Mouse (Mus musculus) embryonic facial prominence, embryonic 10.5 days (tissue): Measurements from ENCODE around the gene Zfp629. TPM values are rescaled to one million over a fixed set of nuclear protein-coding genes. Genes with fewer than 3 reads are reported as not detected.

ENCODE experiments used
- DNase-seq: peaks from one replicate; pipeline ENCODE4 v3.0.0-alpha.2; 2017; ENCODE audit warnings: low spot score
- H3K27ac ChIP-seq: fragments of 300-500 bp; sonication (generic); replicated peaks from 2 replicates; pipeline ENCODE4 v1.5.1; 2016; ENCODE audit warnings: mild to moderate bottlenecking
- H3K27me3 ChIP-seq: fragments of 300-500 bp; sonication (generic); replicated peaks from 2 replicates; pipeline ENCODE4 v1.6.1; 2016; ENCODE audit warnings: low read depth, mild to moderate bottlenecking; ENCODE audit not compliant: poor library complexity, severe bottlenecking
- H3K36me3 ChIP-seq: fragments of 300-500 bp; sonication (generic); replicated peaks from 2 replicates; pipeline ENCODE4 v1.6.1; 2016; ENCODE audit warnings: mild to moderate bottlenecking, moderate library complexity
- H3K4me1 ChIP-seq: fragments of 300-500 bp; sonication (generic); 2 replicates; pipeline ENCODE4 v1.6.1; 2016
- H3K4me3 ChIP-seq: fragments of 300-500 bp; sonication (generic); 2 replicates; pipeline ENCODE4 v1.5.1; 2016; ENCODE audit warnings: mild to moderate bottlenecking, moderate library complexity
- H3K9me3 ChIP-seq: fragments of 300-500 bp; sonication (generic); 2 replicates; pipeline ENCODE4 v1.6.1; 2016; ENCODE audit warnings: mild to moderate bottlenecking
- whole genome bisulfite sequencing: fragments of 180-500 bp; shearing (Covaris S2); methylation state at CpG from one replicate; pipeline ENCODE4 v1.1.7; 2016; 5-methylcytosine and 5-hydroxymethylcytosine counted together
- polyA plus RNA-seq: library from polyadenylated mRNA; unstranded; fragments of >200 nt; fragmentation: Nextera tagmentation; extraction: Ambion mirVana; gene quantifications from 2 replicates; pipeline ENCODE4 v1.2.1, GENCODE M21; 2016

Zfp629 gene
- polyA plus RNA-seq, 1 experiment from 2014 or later, result 31.6 TPM

GRCm38 (mm10) chr7:127588011-127588871 is 27.4 kb downstream of the Zfp629 start, which contains the start of the genes Ccdc189 and Rnf40:
Gene Ccdc189 (minus strand): TSS chr7:127588595.
Gene Rnf40 (plus strand): TSS chr7:127588767.
- under 1% methylated on average over 50 of the region's 50 CpGs for WGBS
- peaks cover 67% of the 10 kb centered on the region for H3K36me3 ChIP-seq

DNA sequence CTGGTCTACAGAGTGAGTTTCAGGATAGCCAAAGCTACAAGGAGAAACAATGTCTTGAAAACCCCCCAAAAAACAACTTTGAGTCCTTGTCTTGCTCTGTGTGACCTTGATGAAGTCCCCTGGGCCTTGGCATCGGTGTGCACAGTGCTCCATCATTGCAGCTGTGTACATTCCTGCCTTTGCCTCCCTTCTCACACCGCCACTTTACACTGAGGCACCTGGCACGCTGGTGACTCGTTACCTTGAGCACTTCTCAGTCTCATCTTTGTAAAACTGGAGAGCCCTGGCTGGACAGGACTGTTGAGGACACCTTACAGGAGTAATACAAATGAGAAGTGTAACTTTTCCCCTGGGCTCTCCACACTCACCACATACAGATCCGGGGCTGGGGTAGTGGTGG is 28.4 kb downstream of the Zfp629 start:
- H3K27ac ChIP-seq, result peak overlapping the region; percentile 88
- H3K9me3 ChIP-seq, result no peaks in the 10 kb centered on the region
- 73% methylated on average over 5 of the region's 5 CpGs for WGBS
- H3K27me3 ChIP-seq, result no peaks in the 10 kb centered on the region
- H3K36me3 ChIP-seq, result peaks cover 67% of the 10 kb centered on the region
- peaks cover 20% of the 10 kb centered on the region for H3K4me1 ChIP-seq
- peak overlapping the region; percentile 96 for H3K4me3 ChIP-seq
- DNase-seq, result no peak

More at GRCm38 (mm10) chr7:127588011-127588871, 27.4 kb downstream of the Zfp629 start, which contains the start of the genes Ccdc189 and Rnf40:
- Histone ChIP-seq H3K4me3 (peak within 1 kb of the TSS; percentile 96), H3K27me3 (no peaks in the 10 kb centered on the region), H3K9me3 (no peaks in the 10 kb centered on the region), H3K27ac (peak within 1 kb of the TSS; percentile 88), H3K4me1 (peaks cover 20% of the 10 kb centered on the region)
- peak; percentile 96 for DNase-seq

DNA sequence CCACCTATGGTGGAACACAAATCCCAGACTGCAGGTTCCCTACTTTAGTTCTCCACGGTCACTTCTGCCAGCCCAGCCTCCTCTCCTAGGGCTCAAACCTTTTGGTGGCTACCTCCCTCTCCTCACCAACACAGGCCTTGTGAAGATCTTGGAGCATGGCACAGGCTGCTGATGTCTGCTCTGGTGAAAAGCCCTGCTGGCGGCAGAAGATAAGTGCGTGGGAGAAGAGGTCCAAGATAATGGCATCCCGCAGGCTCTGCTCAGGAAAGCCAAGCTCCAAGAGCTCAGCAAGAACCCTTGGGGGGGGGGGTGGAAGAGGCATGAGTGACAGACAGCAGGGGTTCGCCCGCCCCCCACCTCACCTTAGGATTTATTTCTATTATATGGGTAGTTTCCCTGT is 29.4 kb downstream of the Zfp629 start:
- no peak overlapping the region for H3K4me3 ChIP-seq
- no peak overlapping the region for H3K27ac ChIP-seq
- H3K4me1 ChIP-seq, result peaks cover 20% of the 10 kb centered on the region
- H3K9me3 ChIP-seq, result no peaks in the 10 kb centered on the region
- 90% methylated on average over 6 of the region's 6 CpGs for WGBS
- DNase-seq, result no peak
- no peaks in the 10 kb centered on the region for H3K27me3 ChIP-seq
- H3K36me3 ChIP-seq, result peaks cover 67% of the 10 kb centered on the region

DNA sequence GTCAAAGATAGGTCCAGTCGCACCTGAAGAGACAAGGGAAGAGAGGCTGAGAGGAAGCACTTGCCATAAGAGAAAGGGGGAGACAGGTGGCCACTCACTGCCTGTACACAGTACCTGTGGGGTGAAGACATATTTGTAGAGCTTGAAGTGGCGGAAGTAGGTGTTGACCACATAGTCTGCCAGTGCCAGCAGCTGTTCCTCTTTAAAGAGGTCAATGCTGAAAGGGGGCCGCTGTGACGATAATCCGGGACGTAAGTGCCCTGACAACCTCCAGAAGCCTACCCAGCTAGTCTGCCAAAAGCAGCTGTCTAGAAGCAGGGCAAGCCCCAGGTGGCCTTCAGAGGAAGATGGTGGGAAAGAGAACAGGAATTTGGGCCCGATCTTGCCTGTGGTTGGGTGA is 30.6 kb downstream of the Zfp629 start:
- Histone ChIP-seq H3K4me3 (no peak overlapping the region), H3K27ac (no peak overlapping the region), H3K9me3 (no peaks in the 10 kb centered on the region), H3K27me3 (no peaks in the 10 kb centered on the region), H3K4me1 (peaks cover 20% of the 10 kb centered on the region), H3K36me3 (peaks cover 66% of the 10 kb centered on the region)
- DNase-seq, result no peak
- WGBS, result 90% methylated on average over 7 of the region's 7 CpGs

DNA sequence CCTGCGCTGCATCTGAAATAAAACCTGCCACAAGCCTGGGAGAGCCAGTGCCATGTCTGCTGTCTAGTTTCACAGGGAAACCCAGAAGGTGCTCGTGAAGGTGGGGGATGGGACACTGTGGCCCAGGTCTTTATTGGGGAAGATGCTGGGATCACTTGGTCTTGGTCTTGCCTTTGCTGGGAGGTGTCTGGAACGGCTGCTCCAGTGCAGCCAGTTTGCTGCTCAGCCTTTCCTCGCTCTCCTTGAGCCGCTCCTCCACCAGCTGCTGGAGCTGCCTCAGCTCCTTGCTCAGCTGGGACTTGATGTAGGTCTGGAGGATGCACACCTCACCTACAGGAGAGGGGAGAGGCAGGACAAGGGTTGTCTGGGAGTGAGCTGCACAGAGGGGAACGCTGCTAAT is 32.3 kb downstream of the Zfp629 start:
- 95% methylated on average over 6 of the region's 6 CpGs for WGBS

DNA sequence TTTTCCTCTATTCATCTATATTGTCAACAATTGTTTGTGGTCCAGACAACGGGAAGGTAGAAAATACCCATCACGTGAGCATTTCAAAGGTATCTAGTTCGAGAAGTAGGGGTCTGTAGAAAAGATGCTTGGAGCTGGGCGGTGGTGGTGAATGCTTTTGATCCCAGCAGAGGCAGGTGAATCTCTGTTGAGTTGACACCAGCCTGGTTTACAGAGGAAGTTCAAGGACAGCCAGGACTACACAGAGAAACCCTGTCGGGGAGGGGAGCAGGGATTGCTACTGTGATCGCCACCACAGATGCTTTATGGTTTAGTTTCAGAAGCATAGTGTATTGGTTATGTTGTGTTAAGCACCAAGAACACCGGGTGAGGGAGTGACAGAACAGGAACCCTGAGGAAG is 41.5 kb downstream of the Zfp629 start:
- DNase-seq, result no peak
- Histone ChIP-seq H3K27ac (peak overlapping the region; percentile 92), H3K9me3 (no peaks in the 10 kb centered on the region), H3K4me1 (peaks cover 27% of the 10 kb centered on the region), H3K27me3 (no peaks in the 10 kb centered on the region), H3K4me3 (peak overlapping the region; percentile 93), H3K36me3 (peaks cover 41% of the 10 kb centered on the region)
- WGBS, result 29% methylated on average over 7 of the region's 7 CpGs

More for the DNA sequence above, 32.3 kb downstream of the Zfp629 start:
- Histone ChIP-seq H3K36me3 (peaks cover 75% of the 10 kb centered on the region), H3K9me3 (no peaks in the 10 kb centered on the region), H3K4me1 (peaks cover 12% of the 10 kb centered on the region), H3K27me3 (no peaks in the 10 kb centered on the region), H3K4me3 (peak overlapping the region; percentile 15; the same call in 1 of the 2 replicates), H3K27ac (no peak overlapping the region)
- no peak for DNase-seq

GRCm38 (mm10) chr7:127573503-127574008 is 42.0 kb downstream of the Zfp629 start:
- Histone ChIP-seq H3K4me3 (peak overlapping the region; percentile 93), H3K9me3 (no peaks in the 10 kb centered on the region), H3K27me3 (no peaks in the 10 kb centered on the region), H3K4me1 (peaks cover 27% of the 10 kb centered on the region), H3K36me3 (peaks cover 42% of the 10 kb centered on the region), H3K27ac (peak overlapping the region; percentile 92)
- 2% methylated on average over 28 of the region's 28 CpGs for WGBS
- DNase-seq, result no peak

DNA sequence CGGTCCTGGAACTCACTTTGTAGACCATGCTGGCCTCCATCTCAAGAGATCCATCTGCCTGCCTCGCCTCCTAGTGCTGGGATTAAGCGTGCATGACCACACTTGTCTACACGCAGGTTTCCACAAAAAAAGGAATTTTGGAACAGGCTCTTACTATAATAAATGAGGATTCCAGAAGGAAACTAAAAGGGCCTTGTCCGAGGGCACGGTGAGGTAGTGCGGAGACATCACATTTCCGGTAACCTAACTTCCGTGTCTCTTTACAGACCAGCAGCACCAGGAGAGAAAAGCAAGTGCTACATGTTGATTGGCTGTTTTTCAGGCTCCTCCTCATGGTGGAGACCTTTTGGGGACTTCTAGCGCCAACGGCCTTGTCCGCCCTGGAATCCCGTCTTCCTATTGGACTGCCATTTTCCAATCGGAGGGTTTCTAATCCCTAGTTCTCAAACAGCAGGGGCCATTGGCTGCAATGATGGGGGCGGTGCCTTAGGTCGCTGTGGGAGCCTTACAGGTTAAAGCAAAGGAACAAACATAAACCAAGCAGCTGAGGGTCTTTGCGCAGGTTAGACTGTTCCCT is 42.6 kb downstream of the Zfp629 start, which contains the start of gene Phkg2:
TSS of gene Phkg2 (plus strand) at position 446 of the 577 bp plus-strand sequence.
- peaks cover 39% of the 10 kb centered on the region for H3K36me3 ChIP-seq
- under 1% methylated on average over 17 of the region's 17 CpGs for WGBS
- H3K27ac ChIP-seq, result peak within 1 kb of the TSS; percentile 92
- peak; percentile 92 for DNase-seq
- H3K4me1 ChIP-seq, result peaks cover 27% of the 10 kb centered on the region
- no peaks in the 10 kb centered on the region for H3K9me3 ChIP-seq
- H3K4me3 ChIP-seq, result peak within 1 kb of the TSS; percentile 93
- no peaks in the 10 kb centered on the region for H3K27me3 ChIP-seq

DNA sequence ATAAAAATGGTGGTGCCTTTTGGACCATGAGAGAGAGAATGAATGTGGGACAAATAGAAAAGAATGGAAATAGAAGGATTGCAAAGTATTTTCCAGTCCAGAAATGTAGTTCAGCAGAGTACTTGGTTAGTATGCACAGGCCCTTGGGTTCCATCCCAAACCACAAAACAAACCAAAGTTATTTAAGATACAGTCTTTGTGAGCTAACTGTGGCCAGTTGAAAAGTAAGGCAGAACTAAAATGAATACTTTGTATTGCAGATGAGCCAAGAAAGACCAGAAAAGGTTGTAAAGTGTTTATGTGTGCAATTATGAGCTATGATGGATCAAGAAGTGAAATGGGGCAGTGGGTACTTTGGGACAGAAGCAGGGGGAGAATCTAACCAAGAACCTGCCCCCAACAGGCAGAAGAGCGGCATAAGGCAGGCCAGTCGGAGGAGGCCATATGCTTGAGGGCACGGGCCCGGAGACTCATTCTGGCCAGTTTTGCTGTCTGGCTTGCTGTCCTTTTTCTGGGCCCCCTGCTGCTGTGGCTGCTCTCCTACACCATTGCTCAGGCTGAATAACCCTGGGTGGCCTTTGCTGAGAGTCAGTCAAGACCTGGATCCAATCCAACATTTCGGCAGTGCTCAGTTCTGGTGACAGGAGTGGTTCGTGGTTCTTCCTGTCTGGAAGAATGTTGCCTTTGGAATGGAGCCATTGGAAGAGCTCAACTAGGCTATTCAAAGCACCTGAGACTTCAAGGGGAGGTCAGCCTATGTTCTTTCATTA is 51.0 kb downstream of the Zfp629 start:
- Histone ChIP-seq H3K4me3 (no peak overlapping the region), H3K36me3 (peaks cover 86% of the 10 kb centered on the region), H3K9me3 (no peaks in the 10 kb centered on the region), H3K27ac (no peak overlapping the region), H3K27me3 (no peaks in the 10 kb centered on the region), H3K4me1 (no peaks in the 10 kb centered on the region)
- DNase-seq, result no peak
- WGBS, result 91% methylated on average over 6 of the region's 6 CpGs

DNA sequence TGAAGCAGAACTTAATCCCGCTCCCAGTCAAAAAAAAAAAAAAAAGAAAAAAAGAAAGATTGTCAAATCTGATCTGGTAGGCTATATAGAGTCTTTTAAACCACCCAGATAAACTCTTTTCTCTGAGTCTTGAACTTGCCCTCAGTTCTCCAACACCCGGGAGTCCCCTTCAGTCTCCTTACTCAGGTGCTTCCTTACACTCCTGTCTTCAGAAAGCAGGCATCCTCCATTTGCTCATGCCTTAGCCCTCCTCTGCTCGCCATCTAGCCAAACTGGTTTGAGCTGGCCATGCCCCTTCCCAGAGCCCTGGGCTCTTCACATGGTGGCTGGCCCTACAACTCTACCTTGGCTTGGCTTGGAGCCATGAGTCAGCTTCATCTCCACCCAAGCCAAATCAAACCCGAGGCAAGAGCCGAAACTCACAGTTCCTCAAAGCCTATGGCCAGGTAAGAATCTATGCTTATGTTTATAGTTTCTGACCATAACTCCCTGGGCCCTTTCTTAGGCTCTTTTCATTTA is 54.2 kb downstream of the Zfp629 start, which contains the start of gene Tmem265:
TSS of gene Tmem265 (plus strand) at position 51 of the 519 bp plus-strand sequence.
- peaks cover 92% of the 10 kb centered on the region for H3K36me3 ChIP-seq
- H3K27me3 ChIP-seq, result no peaks in the 10 kb centered on the region
- H3K9me3 ChIP-seq, result no peaks in the 10 kb centered on the region
- H3K27ac ChIP-seq, result no peak within 1 kb of the TSS
- 94% methylated on average over 5 of the region's 5 CpGs for WGBS
- no peak for DNase-seq
- no peak within 1 kb of the TSS for H3K4me3 ChIP-seq
- H3K4me1 ChIP-seq, result no peaks in the 10 kb centered on the region

- no peak for DNase-seq
- no peaks in the 10 kb centered on the region for H3K9me3 ChIP-seq
- H3K36me3 ChIP-seq, result peaks cover 94% of the 10 kb centered on the region
- no peaks in the 10 kb centered on the region for H3K4me1 ChIP-seq
- H3K27me3 ChIP-seq, result no peaks in the 10 kb centered on the region
- whole genome bisulfite sequencing, result 90% methylated on average over 11 of the region's 11 CpGs
- no peak overlapping the region for H3K27ac ChIP-seq
- H3K4me3 ChIP-seq, result no peak overlapping the region
These were observed 55.0 kb downstream of the Zfp629 start for GRCm38 (mm10) chr7:127560580-127560979.
